Comparison of ENCODE assay signal across 8 mouse cellular contexts in genomic region chr2:139590888-139591698, GRCm38 (mm10).
DNase-seq lines count a peak whose midpoint lies in the region; ATAC-seq lines count a peak whose summit lies in the region.

No protein-coding gene starts in this region.

- H3K27me3 ChIP-seq in intestine, embryonic 15.5 days (replicated peaks), result no peaks in the 10 kb centered on the region

- no peaks in the 10 kb centered on the region for H3K9me3 ChIP-seq in intestine, embryonic 15.5 days

- peak; percentile 35 for DNase-seq in adrenal gland, adult 2 months
- DNase-seq in adrenal gland, postnatal 25 days, result no peak
- DNase-seq in ovary, postnatal 14 days (ENCODE audit: low spot score), result peak; percentile 37
- no peak for DNase-seq in ovary, adult 18-20 months (ENCODE audit: low spot score)
- DNase-seq in embryo, embryonic 11 days, result peak; percentile 82
- no peak for DNase-seq in yolk sac, embryonic 10.5 days (ENCODE audit: low spot score)

- H3K27ac ChIP-seq in intestine, embryonic 15.5 days, result no peak overlapping the region

- H3K9ac ChIP-seq in intestine, embryonic 15.5 days, result no peak overlapping the region

- no peaks in the 10 kb centered on the region for H3K36me3 ChIP-seq in intestine, embryonic 15.5 days

- WGBS in intestine, embryonic 15.5 days, result 40% methylated on average over 10 of the region's 10 CpGs

- H3K4me3 ChIP-seq in intestine, embryonic 15.5 days (replicated peaks), result no peak overlapping the region

- no peak overlapping the region for H3K4me2 ChIP-seq in intestine, embryonic 15.5 days (replicated peaks)

- ATAC-seq in intestine, embryonic 15.5 days, result peak; percentile 75
- ATAC-seq in megakaryocyte-erythroid progenitor cell, adult 5-6 weeks (replicated peaks; ENCODE audit: low FRiP score, low TSS enrichment, poor library complexity, severe bottlenecking), result peak; percentile 96

- no peaks in the 10 kb centered on the region for H3K4me1 ChIP-seq in intestine, embryonic 15.5 days (replicated peaks)

Comparison
In these comparisons a context has a peak if more than half of its experiments do, and no peak if none do; other contexts are left out.
1. DNase-seq: peak in adrenal gland, adult 2 months (single experiment), ovary, postnatal 14 days (single experiment) and embryo, embryonic 11 days (single experiment); none in adrenal gland, postnatal 25 days (single experiment), ovary, adult 18-20 months (single experiment) and yolk sac, embryonic 10.5 days (single experiment).